Mouse (Mus musculus): Measurements from ENCODE around the gene Vmn1r218.

DNA sequence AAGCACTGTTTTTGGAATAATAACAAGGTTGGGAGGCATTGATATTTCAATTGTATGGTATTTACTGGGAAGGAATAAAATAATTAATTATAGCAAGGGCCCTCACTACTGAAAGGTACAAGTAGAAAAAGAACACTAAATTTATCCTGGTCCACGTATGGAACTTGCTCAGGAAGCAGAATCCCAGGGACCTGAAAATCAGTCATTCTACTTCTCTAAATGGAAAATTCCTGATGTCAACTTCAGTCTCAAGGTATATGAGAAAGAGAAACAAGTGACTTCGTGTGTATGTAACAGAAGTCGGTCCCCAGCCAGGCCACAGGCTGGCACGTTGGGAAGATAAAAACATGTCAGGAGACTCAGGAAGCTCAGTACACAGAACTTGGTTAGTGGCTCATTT is 26.1 kb downstream of the Vmn1r218 start, which contains the start of gene Vmn1r219:
- TF ChIP-seq CTCF (IDR thresholded peaks at IDR 0.05; ENCODE audit: insufficient read depth, low read length) (no peak), POLR2A (IDR thresholded peaks at IDR 0.05; ENCODE audit: borderline replicate concordance, extremely low read depth, low read depth, low read length) (no peak)
